Mouse (Mus musculus) brain, embryonic 14.5 days (tissue): ENCODE data around the gene Card19.

ENCODE experiments used
- CTCF ChIP-seq: fragments of 200-500 bp; IDR thresholded peaks from 2 replicates; pipeline ENCODE4 v1.5.1; 2012; ENCODE audit warnings: inconsistent platforms, mild to moderate bottlenecking, moderate library complexity, borderline replicate concordance; ENCODE audit not compliant: insufficient read depth, insufficient read length; ENCODE audit errors: extremely low read depth
- POLR2A ChIP-seq: fragments of 200-500 bp; IDR thresholded peaks from 2 replicates; pipeline ENCODE4 v1.6.1; 2012; ENCODE audit warnings: mild to moderate bottlenecking, inconsistent platforms, borderline replicate concordance; ENCODE audit not compliant: poor library complexity, insufficient read depth, insufficient read length, severe bottlenecking; ENCODE audit errors: extremely low read depth

DNA sequence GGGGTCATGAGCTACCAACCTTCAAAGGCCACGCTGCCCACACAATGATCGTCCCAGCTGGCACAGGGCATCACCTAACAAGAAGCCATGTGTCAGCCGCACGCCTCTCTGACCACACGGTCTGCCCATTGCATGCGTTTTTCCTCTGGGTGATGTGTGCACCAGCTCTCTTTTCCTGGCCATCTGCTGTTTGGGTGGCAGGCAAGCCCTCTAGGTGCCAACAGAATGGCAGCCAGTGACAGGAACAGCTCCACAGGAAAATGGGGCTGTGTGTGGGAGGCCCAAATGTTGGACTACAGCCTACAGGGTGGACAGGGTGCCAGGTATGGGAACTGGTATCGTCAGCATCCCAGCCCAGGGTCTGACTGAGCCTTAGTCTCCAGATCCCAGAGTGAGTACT, 43.5 kb downstream of the Card19 start:
- TF ChIP-seq POLR2A, result no peak
- no peak for TF ChIP-seq CTCF
